Mouse (Mus musculus): Measurements from ENCODE around the gene Cacnb1.
A peak's percentile ranks its signal among the peaks of the same experiment; 100 is the strongest.

Gene Cacnb1

GRCm38 (mm10) chr11:98022555-98023371, at the start of gene Cacnb1:
Gene Cacnb1, minus strand, starts transcription at chr11:98023034.
- peak in 1 of 2 experiments; percentile 37 for DNase-seq

- DNase-seq = no peak
Measured at GRCm38 (mm10) chr11:98067255-98067654, 44.4 kb upstream of the Cacnb1 start.

GRCm38 (mm10) chr11:98066201-98066600, 43.4 kb upstream of the Cacnb1 start:
- DNase-seq = no peak

- peak in 1 of 2 experiments; percentile 14 for DNase-seq
Measured at GRCm38 (mm10) chr11:98061904-98062562, 39.2 kb upstream of the Cacnb1 start.

GRCm38 (mm10) chr11:98061441-98061840, 38.6 kb upstream of the Cacnb1 start:
- no peak for DNase-seq

- no peak for DNase-seq
Measured at GRCm38 (mm10) chr11:98060104-98060692, 37.4 kb upstream of the Cacnb1 start.

GRCm38 (mm10) chr11:98059662-98060061, 36.8 kb upstream of the Cacnb1 start:
- DNase-seq = no peak

- DNase-seq = no peak
Measured at GRCm38 (mm10) chr11:98057998-98058397, 35.2 kb upstream of the Cacnb1 start.

- DNase-seq = no peak
Measured at GRCm38 (mm10) chr11:98057466-98057865, 34.6 kb upstream of the Cacnb1 start.

GRCm38 (mm10) chr11:98052989-98053834, 30.4 kb upstream of the Cacnb1 start, which contains the start of gene Stac2:
Gene Stac2, minus strand, starts transcription at chr11:98053462.
- peak; percentile 39 to 48 for DNase-seq

- no peak for DNase-seq
Measured at GRCm38 (mm10) chr11:98052129-98052988, 29.5 kb upstream of the Cacnb1 start.

GRCm38 (mm10) chr11:98051611-98052128, 28.8 kb upstream of the Cacnb1 start:
- no peak for DNase-seq

- DNase-seq = no peak
Measured at GRCm38 (mm10) chr11:98050940-98051339, 28.1 kb upstream of the Cacnb1 start.

- DNase-seq = no peak
Measured at GRCm38 (mm10) chr11:98050520-98050815, 27.6 kb upstream of the Cacnb1 start.

GRCm38 (mm10) chr11:98049672-98050519, 27.1 kb upstream of the Cacnb1 start:
- no peak for DNase-seq

GRCm38 (mm10) chr11:98047745-98048144, 24.9 kb upstream of the Cacnb1 start:
- DNase-seq = no peak

GRCm38 (mm10) chr11:98046466-98046865, 23.6 kb upstream of the Cacnb1 start:
- no peak for DNase-seq

GRCm38 (mm10) chr11:98045596-98045995, 22.8 kb upstream of the Cacnb1 start:
- DNase-seq = no peak

- no peak for DNase-seq
Measured at GRCm38 (mm10) chr11:98044074-98044473, 21.2 kb upstream of the Cacnb1 start.

- DNase-seq = no peak
Measured at GRCm38 (mm10) chr11:98042741-98043140, 19.9 kb upstream of the Cacnb1 start.

GRCm38 (mm10) chr11:98040975-98041374, 18.1 kb upstream of the Cacnb1 start:
- DNase-seq = no peak
